Mouse (Mus musculus) olfactory bulb, adult 2 months (tissue): Measurements from ENCODE around the gene Rab11fip4. TPM values are rescaled to one million over a fixed set of nuclear protein-coding genes. Genes with fewer than 3 reads are reported as not detected.
A peak's percentile ranks its signal among the peaks of the same experiment; 100 is the strongest.
"Not testable (repeated sequence)": the region's sequence is repeated elsewhere in the genome, so short reads cannot be mapped to it uniquely, and the experiment has no call there.

ENCODE experiments used
- H3K27ac ChIP-seq: fragments of 200-500 bp; 2 replicates; pipeline ENCODE4 v1.5.1; 2012; ENCODE audit warnings: low read depth, low read length; ENCODE audit not compliant: insufficient read depth
- H3K4me1 ChIP-seq: fragments of 200-500 bp; 2 replicates; pipeline ENCODE4 v1.6.1; 2012; ENCODE audit warnings: low read length; ENCODE audit not compliant: control insufficient read depth, insufficient read depth
- H3K4me3 ChIP-seq: fragments of 200-500 bp; 2 replicates; pipeline ENCODE4 v1.5.1; 2012; ENCODE audit warnings: mild to moderate bottlenecking, low read depth, low read length, moderate library complexity; ENCODE audit not compliant: insufficient read depth
- CTCF ChIP-seq: fragments of 200-500 bp; IDR thresholded peaks from 2 replicates; pipeline ENCODE4 v1.5.1; 2012; ENCODE audit warnings: low read depth, mild to moderate bottlenecking, low read length, moderate library complexity; ENCODE audit not compliant: insufficient read depth
- POLR2A ChIP-seq: fragments of 200-500 bp; IDR thresholded peaks from 2 replicates; pipeline ENCODE4 v1.6.1; 2012; ENCODE audit warnings: mild to moderate bottlenecking, low read depth, low read length, moderate library complexity; ENCODE audit not compliant: insufficient read depth
- WGBS: fragments of 180-500 bp; shearing (Covaris S2); methylation state at CpG from one replicate; pipeline ENCODE4 v1.1.7; 2018; 5-methylcytosine and 5-hydroxymethylcytosine counted together
- polyA plus RNA-seq: library from polyadenylated mRNA; stranded (reverse); fragments of >200 nt; gene quantifications from 2 replicates; pipeline ENCODE4 v1.2.4, GENCODE M21; 2012; ENCODE audit warnings: low replicate concordance; ENCODE audit not compliant: missing spikeins, insufficient read depth, insufficient read length

Rab11fip4 gene
- polyA plus RNA-seq, 1 experiment = 98.8 TPM

DNA sequence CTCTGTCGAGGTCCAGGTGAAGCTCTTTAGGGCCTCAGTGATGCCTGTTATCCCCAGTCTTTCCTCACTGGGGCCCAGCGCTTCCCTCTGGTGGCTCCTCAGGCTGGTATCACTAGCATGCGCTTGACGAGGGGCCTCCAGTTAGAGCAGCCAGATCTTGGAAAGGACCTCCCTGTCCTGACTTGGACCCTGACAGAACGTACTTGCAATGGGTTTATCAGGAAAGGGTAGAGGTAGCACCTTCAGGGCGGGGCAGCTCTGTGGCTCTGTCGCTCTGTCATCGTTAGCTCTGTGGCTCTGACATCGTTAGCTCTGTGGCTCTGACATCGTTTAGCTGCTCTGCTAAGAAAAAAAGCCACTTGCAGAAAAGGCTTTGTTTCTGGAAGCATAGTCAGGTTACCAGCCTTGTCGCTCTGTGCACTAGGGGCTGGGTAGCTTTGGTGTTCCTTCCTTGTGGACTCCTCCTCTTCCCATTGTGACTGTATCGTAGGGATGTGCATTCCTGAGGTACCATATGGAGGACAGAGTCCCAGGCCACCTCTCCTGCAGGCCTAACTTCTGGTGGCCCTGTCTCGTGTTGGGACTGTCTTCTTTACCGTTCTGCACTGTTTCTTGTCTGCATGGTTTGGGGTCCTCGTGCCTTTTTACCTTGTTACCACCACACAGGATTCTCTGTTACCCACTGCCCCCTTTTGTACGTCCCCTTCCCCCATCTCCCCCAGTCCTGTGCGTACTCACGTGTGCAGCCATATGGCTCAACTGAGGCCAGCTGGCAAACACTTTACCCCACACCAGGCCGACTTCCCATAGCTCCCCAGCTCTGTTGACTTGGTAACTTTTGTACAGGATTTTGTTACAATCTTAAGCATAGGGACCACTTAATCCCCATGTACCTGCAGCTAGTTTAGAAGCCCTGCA lies 105.6 kb downstream of the Rab11fip4 start:
- Histone ChIP-seq H3K4me3 (no peak overlapping the region), H3K27ac (no peak overlapping the region), H3K4me1 (peaks cover 10% of the 10 kb centered on the region; the same call in 1 of the 2 replicates)
- WGBS = 53% methylated on average over 19 of the region's 19 CpGs
- TF ChIP-seq POLR2A (no peak), CTCF (no peak)

DNA sequence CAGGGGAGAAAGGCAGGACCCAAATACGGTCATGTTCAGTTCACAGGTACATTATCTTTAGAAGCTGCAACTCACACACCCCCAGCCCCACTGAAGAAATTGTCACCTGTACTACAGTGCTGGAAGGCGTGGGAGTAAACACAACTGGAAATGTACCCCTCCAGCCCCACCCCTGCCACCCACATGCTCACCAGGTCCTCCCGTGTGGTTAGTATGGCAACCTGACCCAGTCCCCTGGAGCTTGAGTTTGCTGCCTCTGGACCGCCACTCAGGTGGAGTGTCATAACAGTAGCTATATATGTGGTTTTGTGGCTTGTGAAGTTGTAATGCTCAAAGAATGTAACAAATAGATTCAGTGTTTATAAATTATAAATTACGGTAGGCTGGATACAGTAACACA lies 107.1 kb downstream of the Rab11fip4 start:
- Histone ChIP-seq H3K4me3 (no peak overlapping the region), H3K27ac (no peak overlapping the region), H3K4me1 (peaks cover 15% of the 10 kb centered on the region)
- TF ChIP-seq CTCF = no peak
- no peak for TF ChIP-seq POLR2A
- 75% methylated on average over 5 of the region's 5 CpGs for WGBS

DNA sequence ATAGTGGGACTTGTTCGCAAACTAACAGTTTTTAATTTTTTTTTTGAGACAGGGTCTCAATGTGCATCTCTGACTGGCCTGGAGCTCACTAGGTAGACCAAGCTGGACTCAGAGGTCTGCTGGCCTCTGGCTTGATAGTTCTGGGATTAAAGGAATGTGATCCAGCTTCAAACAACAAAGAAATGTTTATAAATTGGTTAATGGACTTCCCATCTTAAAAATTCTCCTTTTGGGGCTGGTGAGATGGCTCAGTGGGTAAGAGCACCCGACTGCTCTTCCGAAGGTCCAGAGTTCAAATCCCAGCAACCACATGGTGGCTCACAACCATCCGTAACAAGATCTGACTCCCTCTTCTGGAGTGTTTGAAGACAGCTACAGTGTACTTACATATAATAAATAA lies 107.5 kb downstream of the Rab11fip4 start:
- H3K4me1 ChIP-seq = peaks cover 16% of the 10 kb centered on the region
- WGBS = 89% methylated on average over 4 of the region's 4 CpGs
- not testable (repeated sequence) for H3K4me3 ChIP-seq, H3K27ac ChIP-seq

DNA sequence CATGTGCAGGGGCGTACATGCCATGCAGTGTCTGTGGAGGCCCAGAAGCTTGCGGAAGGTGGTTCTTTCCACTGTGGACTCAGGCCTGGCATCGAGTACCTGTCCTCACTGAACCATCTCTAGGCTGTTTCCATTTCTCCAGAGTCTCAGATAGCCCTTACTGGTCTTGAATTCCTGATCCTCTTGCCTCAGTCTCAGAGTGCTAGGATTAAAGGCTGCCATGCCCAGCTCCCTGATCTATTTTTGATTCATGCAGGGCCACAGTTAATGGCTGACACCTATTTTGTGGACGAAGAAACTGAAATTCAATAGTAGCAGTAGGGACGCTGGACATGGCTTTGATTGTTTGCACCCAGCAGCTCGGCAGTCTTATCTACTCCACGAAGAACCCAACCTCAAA lies 110.5 kb downstream of the Rab11fip4 start:
- Histone ChIP-seq H3K27ac (no peak overlapping the region), H3K4me3 (no peak overlapping the region), H3K4me1 (peaks cover 13% of the 10 kb centered on the region)
- TF ChIP-seq CTCF (no peak), POLR2A (no peak)
- WGBS = 82% methylated on average over 7 of the region's 7 CpGs

DNA sequence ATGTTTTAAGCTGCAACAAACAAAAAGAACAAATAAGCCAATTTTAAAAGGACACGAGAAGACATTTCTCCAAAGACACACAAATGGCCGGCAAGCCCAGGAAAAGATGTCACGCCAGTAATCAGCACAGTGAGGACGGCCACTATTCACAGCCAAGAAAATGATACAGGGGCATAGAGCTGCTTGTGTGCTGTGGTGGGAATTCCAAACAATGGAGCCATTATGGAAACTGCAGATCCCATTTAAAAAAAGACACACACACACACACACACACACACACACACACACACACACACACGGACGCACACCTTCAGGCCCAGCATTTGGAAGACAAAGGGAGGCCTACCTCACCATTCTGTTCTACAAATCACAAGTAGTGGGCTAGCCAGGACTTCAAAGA lies 111.1 kb downstream of the Rab11fip4 start:
- H3K4me3 ChIP-seq = no peak overlapping the region
- H3K27ac ChIP-seq = no peak overlapping the region
- peaks cover 11% of the 10 kb centered on the region for H3K4me1 ChIP-seq
- 31% methylated on average over 6 of the region's 6 CpGs for WGBS
- TF ChIP-seq CTCF = no peak
- no peak for TF ChIP-seq POLR2A

DNA sequence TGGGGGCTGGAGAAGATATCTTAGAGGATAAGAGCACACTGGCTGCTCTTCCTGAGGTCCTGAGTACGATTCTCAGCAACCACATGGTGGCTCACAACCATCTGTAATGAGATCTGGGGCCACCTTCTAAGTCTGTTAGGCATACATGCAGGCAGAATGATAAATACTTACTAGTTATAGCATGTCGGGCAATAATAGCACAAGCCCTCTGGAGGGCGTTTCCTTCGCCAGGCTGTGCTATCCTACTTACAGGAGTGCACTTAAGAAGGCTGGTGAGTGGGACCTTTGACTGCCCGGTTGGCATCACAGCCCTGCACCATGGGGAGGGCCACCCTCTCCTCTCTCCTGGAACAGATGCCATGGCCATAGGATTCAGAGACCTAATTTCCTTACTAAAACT lies 112.4 kb downstream of the Rab11fip4 start:
- peak overlapping the region; percentile 93 for H3K4me3 ChIP-seq
- WGBS = under 1% methylated on average over 5 of the region's 5 CpGs

DNA sequence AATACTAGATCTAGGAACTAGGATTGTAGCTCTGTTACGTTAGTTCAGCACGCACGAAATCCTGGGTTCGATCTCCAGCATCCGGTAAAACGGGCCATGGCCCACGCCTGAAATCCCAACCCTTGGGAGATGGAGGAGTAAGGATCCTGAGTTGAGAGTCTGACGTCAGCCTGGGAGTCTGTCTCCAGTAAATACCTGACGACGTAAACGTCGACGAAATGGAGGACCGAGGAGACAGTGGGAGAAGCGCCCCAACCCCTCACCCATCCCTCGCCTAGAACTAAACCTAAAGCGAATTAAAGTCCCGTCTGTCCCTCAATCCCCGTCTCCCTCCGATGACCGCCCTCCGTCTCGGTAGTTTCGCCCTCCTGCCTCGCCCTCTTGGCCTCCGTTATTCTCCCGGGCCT lies 112.9 kb downstream of the Rab11fip4 start:
- under 1% methylated on average over 27 of the region's 27 CpGs for WGBS
- peaks cover 11% of the 10 kb centered on the region for H3K4me1 ChIP-seq

More for the DNA sequence above, 112.4 kb downstream of the Rab11fip4 start:
- Histone ChIP-seq H3K4me1 (peaks cover 11% of the 10 kb centered on the region), H3K27ac (0 out of 2 replicates have a peak overlapping the region, but pooled peaks have one; percentile 15)
- TF ChIP-seq CTCF = no peak

DNA sequence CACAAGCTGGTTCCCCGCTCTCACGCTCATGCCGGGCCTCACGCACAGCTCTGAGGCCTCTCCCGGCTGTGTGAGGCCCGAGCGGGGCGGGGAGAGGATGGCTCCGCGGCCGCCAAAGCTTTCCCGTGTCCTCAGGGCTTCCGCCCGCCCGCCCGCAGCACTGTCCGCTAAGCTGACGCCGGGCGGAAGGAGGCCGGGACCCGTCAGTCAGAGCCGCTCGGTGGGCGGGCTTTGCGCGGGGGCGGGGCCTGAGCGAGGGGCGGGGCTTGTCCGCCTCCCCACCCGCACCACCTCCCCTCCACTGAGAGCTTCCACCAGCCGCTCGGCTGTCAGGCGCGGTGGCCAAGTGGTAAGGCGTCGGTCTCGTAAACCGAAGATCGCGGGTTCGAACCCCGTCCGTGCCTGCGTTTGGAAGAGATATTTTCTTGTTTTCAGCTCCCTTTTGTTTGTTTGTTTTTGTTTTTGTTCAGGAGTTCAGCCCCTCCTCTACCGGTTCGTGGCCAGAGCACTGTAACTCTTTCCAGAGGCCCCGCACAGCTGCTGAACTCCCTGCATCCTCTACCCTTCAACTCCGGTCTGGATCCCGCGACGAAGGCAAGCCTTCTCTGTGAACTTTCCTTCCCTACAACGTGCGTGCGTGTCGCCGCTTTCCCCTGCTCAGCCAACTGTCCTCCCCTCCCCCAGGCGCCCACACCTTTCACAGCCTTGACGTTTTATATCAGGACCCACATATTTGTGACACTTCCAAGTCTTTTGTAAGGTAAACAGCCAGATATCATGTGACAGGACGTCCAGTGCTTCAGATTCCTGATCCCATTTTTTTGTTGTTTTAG lies 113.5 kb downstream of the Rab11fip4 start:
- under 1% methylated on average over 59 of the region's 61 CpGs for WGBS

More for the DNA sequence above, 112.9 kb downstream of the Rab11fip4 start:
- Histone ChIP-seq H3K27ac (peak overlapping the region; percentile 97), H3K4me3 (peak overlapping the region; percentile 93)
- TF ChIP-seq POLR2A = no peak
- TF ChIP-seq CTCF = no peak

DNA sequence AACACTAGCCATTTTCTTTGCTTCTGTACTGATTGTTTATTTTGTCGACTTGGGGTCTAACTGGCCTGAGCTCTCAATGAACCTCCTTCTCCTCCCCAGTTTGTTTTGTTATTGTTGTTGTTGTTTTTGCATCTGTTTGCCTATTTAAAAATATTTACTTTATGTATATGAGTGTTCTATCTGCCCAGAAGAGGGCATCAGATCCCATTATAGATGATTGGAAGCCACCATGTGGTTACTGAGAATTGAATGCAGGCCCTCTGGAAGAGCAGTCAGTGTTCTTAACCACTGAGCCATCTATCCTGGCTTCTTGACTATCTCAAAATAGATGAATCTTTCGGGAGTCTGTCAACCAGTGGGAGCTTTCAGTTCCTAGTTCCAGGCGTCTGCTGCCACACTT lies 116.1 kb downstream of the Rab11fip4 start:
- WGBS = 93% methylated on average over 3 of the region's 3 CpGs
- Histone ChIP-seq H3K4me1 (peaks cover 17% of the 10 kb centered on the region), H3K4me3 (no peak overlapping the region), H3K27ac (no peak overlapping the region)
- TF ChIP-seq POLR2A (no peak), CTCF (no peak)

More for the DNA sequence above, 113.5 kb downstream of the Rab11fip4 start:
- H3K4me1 ChIP-seq = peaks cover 11% of the 10 kb centered on the region
- TF ChIP-seq POLR2A = peak; percentile 75
- no peak for TF ChIP-seq CTCF
- H3K4me3 ChIP-seq = peak overlapping the region; percentile 93
- peak overlapping the region; percentile 97 for H3K27ac ChIP-seq
